Mouse (Mus musculus) erythroblast, embryonic 14.5 days (primary cell): Measurements from ENCODE around the gene Tln1. TPM values are rescaled to one million over a fixed set of nuclear protein-coding genes. Genes with fewer than 3 reads are reported as not detected.

ENCODE experiments used
- H3K27me3 ChIP-seq: 2 replicates; pipeline ENCODE4 v1.6.1; 2012; ENCODE audit warnings: inconsistent platforms; ENCODE audit not compliant: control insufficient read depth
- H3K36me3 ChIP-seq: 2 replicates; pipeline ENCODE4 v1.6.1; 2012; ENCODE audit warnings: mild to moderate bottlenecking, inconsistent platforms; ENCODE audit not compliant: control insufficient read depth
- H3K4me1 ChIP-seq: 2 replicates; pipeline ENCODE4 v1.6.1; 2012; ENCODE audit warnings: inconsistent platforms; ENCODE audit not compliant: control insufficient read depth
- H3K4me3 ChIP-seq: replicated peaks from 2 replicates; pipeline ENCODE3; 2012; ENCODE audit warnings: moderate library complexity, mild to moderate bottlenecking, inconsistent platforms
- H3K9me3 ChIP-seq: 2 replicates; pipeline ENCODE4 v1.6.1; 2012; ENCODE audit warnings: low read length, inconsistent platforms, mixed read lengths; ENCODE audit not compliant: control insufficient read depth
- GATA1 ChIP-seq: IDR thresholded peaks from 2 replicates; pipeline ENCODE4 v1.6.1; 2012; ENCODE audit warnings: low read length, inconsistent platforms, mixed read lengths
- TAL1 ChIP-seq: IDR thresholded peaks from 3 replicates; pipeline ENCODE4 v1.6.1; 2012; ENCODE audit warnings: low read length, inconsistent platforms, mixed read lengths
- polyA plus RNA-seq: library from polyadenylated mRNA; stranded (reverse); fragments of >175 nt; gene quantifications from 2 replicates; pipeline ENCODE4 v1.2.3, GENCODE M21; 2012

Gene Tln1
- polyA plus RNA-seq, 1 experiment, result 17.6 TPM

DNA sequence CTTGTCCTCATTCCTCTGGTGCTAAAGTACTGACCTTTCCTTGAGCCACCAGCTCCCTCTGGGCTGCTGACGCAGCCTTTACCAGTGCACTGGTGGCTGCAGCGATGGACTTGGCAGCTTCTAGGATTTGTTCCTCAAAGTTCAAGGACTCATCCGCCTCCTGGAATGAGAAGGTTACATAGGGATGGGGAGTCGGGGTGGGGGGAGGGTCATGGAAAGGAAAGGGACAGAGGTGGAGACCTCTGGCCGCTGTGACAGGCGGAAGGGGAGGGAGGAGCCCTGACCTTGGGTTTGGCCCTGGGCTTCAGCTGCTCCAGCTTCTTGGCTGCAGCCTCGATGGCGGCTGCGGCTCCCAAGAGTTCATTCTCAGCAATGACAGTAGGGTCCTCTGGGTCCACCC is 29.2 kb downstream of the Tln1 start:
- no peak overlapping the region for H3K4me3 ChIP-seq
- TF ChIP-seq GATA1 (no peak), TAL1 (no peak)
- no peaks in the 10 kb centered on the region; the same call in 1 of the 2 replicates for H3K9me3 ChIP-seq
- H3K4me1 ChIP-seq, result peaks cover 14% of the 10 kb centered on the region
- H3K36me3 ChIP-seq, result peaks cover 85% of the 10 kb centered on the region
- no peaks in the 10 kb centered on the region; the same call in 1 of the 2 replicates for H3K27me3 ChIP-seq

DNA sequence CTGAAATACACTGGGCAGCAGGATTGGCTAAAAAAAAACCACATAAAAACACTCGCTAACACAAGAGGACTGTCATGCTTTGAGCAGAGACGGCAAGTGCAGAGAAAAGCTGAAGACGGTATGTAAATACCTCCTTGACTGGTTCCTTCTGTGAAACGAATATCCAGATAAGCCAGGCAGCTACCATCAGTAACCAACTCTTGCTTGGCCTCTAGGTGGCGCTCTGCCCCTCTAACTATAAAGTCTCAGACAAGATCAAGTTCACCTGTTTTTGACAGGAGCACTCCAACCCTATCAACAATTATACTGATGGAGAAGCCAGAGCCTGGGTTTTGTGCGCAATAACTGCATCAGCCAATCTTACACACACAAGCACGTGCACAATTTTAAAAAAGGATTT is 31.9 kb downstream of the Tln1 start:
- Histone ChIP-seq H3K4me3 (no peak overlapping the region), H3K4me1 (peaks cover 14% of the 10 kb centered on the region), H3K9me3 (no peaks in the 10 kb centered on the region; the same call in 1 of the 2 replicates), H3K36me3 (peaks cover 58% of the 10 kb centered on the region), H3K27me3 (peaks cover 23% of the 10 kb centered on the region)
- no peak for TF ChIP-seq TAL1
- TF ChIP-seq GATA1, result no peak

DNA sequence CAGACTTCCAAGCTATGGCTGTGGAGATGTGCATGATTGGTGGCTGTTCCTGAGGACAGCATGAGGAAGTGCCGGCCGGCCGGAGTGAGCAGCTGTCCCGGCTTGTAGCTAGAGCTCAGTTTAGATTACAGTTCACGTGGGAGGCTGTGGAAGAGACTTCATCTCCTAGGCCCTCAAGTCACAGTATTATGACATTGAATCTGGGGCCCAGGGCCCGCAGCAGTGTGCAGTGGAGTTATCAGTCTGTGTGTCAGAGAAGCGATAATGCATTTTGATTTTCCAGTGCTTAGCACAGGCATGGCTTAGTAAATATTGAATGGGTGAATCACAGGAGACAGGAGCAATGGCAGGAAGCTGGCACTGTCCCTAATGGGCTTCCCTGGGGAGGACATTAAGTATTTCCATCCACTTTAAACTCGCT is 32.4 kb downstream of the Tln1 start:
- Histone ChIP-seq H3K4me1 (peaks cover 14% of the 10 kb centered on the region), H3K27me3 (peaks cover 28% of the 10 kb centered on the region), H3K36me3 (peaks cover 53% of the 10 kb centered on the region), H3K9me3 (no peaks in the 10 kb centered on the region; the same call in 1 of the 2 replicates), H3K4me3 (no peak overlapping the region)
- TF ChIP-seq TAL1 (no peak), GATA1 (no peak)

DNA sequence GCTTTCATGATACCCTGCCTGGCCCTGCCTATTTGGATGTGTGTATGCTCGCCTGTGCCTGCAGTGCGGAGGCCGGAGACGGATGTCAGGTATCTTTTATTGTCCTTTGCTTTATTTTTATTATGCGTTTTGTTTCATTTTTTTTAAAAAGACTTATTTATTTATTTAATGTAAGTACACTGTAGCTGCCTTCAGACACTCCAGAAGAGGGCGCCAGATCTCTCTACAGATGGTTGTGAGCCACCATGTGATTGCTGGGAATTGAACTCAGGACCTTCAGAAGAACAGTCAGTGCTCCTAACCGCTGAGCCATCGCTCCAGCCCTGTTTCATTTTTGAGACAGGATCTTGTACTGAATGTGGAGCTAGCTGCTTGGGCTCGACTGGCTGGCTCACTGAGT is 34.0 kb downstream of the Tln1 start:
- peaks cover 37% of the 10 kb centered on the region for H3K36me3 ChIP-seq
- H3K4me3 ChIP-seq, result no peak overlapping the region
- TF ChIP-seq GATA1, result no peak
- no peak for TF ChIP-seq TAL1
- H3K27me3 ChIP-seq, result peaks cover 44% of the 10 kb centered on the region
- H3K9me3 ChIP-seq, result no peaks in the 10 kb centered on the region; the same call in 1 of the 2 replicates
- H3K4me1 ChIP-seq, result peaks cover 20% of the 10 kb centered on the region

DNA sequence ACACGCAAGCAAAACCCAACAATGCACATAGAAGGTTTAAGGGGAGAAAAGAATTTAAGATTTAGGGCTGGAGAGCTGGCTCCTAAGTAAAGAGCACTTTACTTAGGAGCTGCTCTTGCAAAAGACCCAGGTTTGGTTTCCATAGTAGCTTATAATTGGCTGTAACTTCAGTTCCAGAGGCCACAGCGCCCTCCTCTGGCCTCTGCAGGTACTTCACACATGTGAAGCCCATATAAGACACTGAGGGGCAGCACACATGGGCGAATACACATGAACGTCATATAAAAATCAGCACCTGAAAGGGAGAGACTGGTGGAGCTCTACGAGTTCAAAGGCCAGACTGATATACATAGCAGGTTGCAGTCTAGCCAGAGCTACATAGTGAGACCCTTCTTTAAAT is 34.6 kb downstream of the Tln1 start:
- TF ChIP-seq TAL1 (no peak), GATA1 (no peak)
- H3K27me3 ChIP-seq, result peaks cover 50% of the 10 kb centered on the region
- H3K9me3 ChIP-seq, result peaks cover 6% of the 10 kb centered on the region; the same call in 1 of the 2 replicates
- H3K36me3 ChIP-seq, result peaks cover 31% of the 10 kb centered on the region
- H3K4me1 ChIP-seq, result peaks cover 24% of the 10 kb centered on the region
- H3K4me3 ChIP-seq, result no peak overlapping the region

DNA sequence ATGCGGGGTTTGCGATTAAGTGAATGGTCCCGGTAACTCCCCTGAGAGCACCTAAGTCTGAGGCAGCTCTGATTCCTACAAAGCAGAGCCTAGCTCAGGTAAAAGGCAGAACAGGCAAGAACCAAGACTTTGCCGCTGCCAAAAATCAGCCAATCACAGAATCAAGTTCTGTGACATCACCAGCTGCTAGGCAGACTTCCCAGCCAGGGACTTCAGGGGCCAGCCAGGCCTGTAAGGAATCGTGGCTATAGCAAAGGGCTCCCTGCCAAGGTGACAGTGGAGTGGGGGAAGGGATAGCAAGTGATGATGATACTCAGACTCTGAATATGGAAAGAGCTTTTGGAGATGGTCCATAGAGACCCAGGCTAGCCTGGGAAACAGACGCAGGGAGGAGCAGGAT is 42.5 kb downstream of the Tln1 start:
- H3K27me3 ChIP-seq, result peaks cover 68% of the 10 kb centered on the region
- H3K4me3 ChIP-seq, result no peak overlapping the region
- peaks cover 14% of the 10 kb centered on the region for H3K4me1 ChIP-seq
- no peaks in the 10 kb centered on the region for H3K36me3 ChIP-seq
- peaks cover 6% of the 10 kb centered on the region; the same call in 1 of the 2 replicates for H3K9me3 ChIP-seq
- no peak for TF ChIP-seq GATA1
- no peak for TF ChIP-seq TAL1

DNA sequence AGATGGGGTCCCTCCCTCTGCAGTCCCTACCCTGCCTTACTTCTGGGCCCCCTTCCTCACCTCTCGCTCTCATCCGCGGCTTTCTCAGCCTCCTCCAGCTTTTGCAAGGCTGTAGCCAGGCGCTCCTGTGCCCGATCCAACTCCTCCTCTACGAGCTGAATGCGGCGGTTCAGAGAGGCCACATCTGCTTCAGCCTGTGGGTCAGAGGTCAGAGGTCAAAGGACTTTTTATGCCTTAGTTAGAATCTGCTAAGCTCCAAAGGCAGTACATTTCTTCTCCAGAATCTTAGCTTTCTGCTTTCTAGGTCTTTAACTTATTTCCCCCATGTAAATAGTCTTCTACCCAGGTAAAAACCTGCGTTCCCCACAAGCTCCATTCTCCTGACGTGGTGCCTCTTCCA is 42.9 kb downstream of the Tln1 start:
- Histone ChIP-seq H3K4me3 (no peak overlapping the region), H3K27me3 (peaks cover 64% of the 10 kb centered on the region), H3K9me3 (peaks cover 6% of the 10 kb centered on the region; the same call in 1 of the 2 replicates), H3K4me1 (peaks cover 14% of the 10 kb centered on the region), H3K36me3 (no peaks in the 10 kb centered on the region)
- TF ChIP-seq GATA1 (no peak), TAL1 (no peak)

DNA sequence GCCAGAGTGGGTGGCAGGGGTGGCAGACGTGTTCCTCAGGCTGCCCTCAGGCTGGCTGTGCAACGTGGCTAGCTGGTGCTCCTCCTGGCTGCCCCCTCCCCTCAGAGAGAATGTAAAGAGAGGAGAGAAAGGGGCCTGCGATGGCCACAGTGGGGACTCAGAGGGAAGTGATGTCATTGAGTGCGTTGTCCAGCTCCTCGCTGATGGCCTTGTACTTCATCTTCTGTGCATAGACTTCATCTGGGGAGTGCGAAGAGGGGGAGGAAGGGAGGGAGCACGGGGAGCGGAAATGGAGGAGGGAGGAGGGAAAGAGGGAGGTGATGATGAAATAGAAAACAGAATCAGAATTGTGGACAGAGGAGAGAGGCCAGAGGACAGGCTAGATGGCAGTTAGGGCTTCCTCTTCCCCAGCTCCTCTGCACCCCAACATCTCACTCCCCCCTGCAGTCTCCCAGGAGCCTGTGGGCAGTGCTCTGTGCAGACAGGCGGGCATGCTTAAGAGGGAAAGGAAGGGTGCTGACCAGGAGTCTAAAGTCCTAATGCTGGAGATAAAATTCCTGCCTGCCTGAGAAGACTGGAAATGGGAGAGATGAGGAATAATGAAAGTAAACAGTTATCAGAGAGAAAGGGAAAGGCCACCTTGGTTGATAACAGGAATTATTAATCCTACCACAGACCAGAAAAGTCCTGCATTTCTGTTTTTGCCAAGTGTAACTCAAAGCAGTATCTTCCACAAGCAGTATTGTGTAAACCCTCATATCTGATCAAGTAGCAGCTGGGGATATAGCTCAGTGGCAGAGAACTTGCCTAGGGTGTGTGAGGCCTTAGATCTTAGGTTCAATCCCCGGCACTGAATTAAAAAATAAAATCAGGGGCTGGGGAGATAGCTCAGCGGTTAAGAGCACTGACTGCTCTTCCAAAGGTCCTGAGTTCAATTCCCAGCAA is 46.5 kb downstream of the Tln1 start:
- H3K27me3 ChIP-seq, result peaks cover 31% of the 10 kb centered on the region
- peaks cover 4% of the 10 kb centered on the region for H3K4me1 ChIP-seq
- TF ChIP-seq GATA1 (no peak), TAL1 (no peak)
- no peaks in the 10 kb centered on the region for H3K36me3 ChIP-seq
- H3K9me3 ChIP-seq, result no peaks in the 10 kb centered on the region
- H3K4me3 ChIP-seq, result no peak overlapping the region

DNA sequence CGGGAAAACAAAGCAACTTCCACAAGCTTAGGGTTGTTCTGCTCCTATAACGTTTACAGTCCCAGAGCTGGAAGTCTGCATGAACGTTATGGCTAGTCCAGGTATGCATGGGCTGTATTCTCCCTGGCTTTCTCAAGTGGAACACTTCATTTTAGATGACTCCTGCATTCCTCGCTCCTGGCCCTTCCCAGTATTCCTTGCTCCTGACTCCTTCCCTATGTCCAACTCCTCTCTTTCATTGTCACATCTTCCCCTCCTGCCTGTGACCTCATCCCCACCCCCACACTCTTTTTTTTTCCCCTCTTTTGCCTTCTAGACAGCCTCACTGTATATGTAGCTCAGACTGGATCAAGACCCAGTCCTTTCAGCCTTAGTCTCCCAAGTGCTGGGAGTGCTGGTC is 48.7 kb downstream of the Tln1 start:
- no peaks in the 10 kb centered on the region for H3K9me3 ChIP-seq
- no peaks in the 10 kb centered on the region for H3K36me3 ChIP-seq
- no peak overlapping the region for H3K4me3 ChIP-seq
- TF ChIP-seq TAL1 (no peak), GATA1 (no peak)
- peaks cover 15% of the 10 kb centered on the region for H3K27me3 ChIP-seq
- peaks cover 9% of the 10 kb centered on the region for H3K4me1 ChIP-seq
